Mouse (Mus musculus) lung, adult 2 months (tissue): ENCODE measurements around the gene Hoxb5.

ENCODE experiments used
- CTCF ChIP-seq: fragments of 200-500 bp; IDR thresholded peaks from 2 replicates; pipeline ENCODE4 v1.5.1; 2011; ENCODE audit warnings: mild to moderate bottlenecking, low read length, control low read depth; ENCODE audit not compliant: insufficient read depth
- POLR2A ChIP-seq: fragments of 200-500 bp; IDR thresholded peaks from 2 replicates; pipeline ENCODE4 v1.6.1; 2011; ENCODE audit warnings: low read depth, mild to moderate bottlenecking, control low read depth, low read length, borderline replicate concordance; ENCODE audit errors: extremely low read depth

DNA sequence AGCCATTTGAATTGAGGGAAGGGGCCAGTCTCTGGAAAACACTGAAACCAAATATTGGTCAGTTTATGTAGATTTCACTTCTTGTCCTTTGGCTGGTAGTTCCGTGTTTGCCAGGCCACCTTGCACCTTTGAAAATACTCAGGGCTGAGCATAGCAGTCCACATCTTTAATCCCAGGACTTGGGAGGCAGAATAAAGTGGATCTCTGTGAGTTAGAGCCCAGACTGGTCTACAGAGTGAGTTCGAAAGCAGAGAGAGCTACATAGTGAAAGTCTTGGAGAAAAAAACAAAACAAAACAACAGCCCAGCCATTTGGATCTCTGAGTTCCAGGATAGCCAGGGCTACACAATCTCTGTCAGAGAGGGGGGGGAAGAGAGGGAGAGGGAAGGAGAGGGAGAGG is 46.0 kb upstream of the Hoxb5 start:
- TF ChIP-seq POLR2A (no peak), CTCF (no peak)
